Mouse (Mus musculus): ENCODE data around the gene Rpsa.

Gene Rpsa

DNA sequence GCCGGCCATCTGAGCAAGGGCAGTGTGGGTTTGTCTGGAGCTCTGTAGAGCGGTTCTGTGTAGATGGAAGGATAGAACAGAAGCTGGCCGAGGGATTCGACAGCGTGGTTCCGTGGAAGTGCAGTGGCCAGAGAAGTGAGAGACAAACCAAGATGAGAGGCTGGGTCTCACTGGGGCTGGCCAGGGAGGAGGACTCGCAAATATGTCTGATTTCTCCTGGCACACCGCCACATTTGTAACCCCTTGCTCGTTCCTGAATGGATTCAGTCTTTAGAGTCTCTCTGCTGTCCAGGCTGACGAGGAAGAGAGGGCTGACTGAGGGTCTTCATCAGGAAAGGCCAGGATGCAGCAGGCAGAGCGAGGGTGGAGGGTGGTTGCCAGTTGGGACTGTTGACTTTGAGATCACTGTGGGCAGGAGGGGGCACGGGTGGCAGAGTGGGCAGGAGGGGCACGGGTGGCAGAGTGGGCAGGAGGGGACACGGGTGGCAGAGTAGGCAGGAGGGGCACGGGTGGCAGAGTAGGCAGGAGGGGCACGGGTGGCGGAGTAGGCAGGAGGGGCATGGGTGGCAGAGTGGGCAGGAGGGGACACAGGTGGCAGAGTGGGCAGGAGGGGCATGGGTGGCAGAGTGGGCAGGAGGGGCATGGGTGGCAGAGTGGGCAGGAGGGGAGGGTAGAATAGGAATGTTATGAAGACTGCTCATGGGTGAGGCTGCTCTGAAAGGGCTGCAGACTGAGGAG, 13.3 kb upstream of the Rpsa start:
- DNase-seq = no peak

DNA sequence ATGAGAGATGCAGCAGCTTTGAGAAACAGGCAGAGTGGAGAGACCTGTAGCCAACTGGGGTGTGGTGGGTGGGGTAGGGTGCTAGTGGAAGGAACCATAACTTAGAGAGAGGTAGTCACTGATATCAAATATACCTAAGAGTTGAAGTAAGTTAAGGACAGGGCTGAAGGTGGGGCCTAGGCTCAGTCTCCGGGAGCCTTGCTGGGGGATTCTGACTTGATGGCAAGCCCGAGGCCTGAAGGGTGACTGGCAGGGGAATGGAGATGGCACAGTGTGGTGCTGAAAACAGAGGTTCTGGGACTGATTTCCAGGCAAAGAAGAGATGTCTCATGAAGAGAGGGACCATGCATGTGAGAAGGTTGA, 12.7 kb upstream of the Rpsa start:
- no peak for DNase-seq

DNA sequence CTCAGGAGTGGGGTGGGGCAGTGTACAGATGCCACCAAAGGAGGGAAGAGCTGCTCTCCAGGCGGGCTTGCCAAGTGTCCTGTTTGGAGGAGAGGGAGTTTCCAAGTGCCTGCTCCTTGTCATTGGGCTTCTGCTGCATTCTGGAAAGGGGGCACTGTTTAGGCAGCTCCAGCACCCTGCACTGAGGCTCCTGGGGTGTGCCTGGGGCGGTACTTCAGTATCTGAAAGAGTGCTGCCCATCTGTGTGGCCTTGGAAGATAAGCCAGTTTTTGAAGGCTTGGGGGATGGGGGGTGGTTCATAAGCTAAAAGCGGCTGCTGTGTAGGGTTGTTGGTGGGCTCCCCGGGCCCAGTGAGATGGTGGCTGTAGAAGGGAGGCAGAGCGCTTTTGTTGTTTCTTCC, 11.9 kb upstream of the Rpsa start:
- no peak for DNase-seq

DNA sequence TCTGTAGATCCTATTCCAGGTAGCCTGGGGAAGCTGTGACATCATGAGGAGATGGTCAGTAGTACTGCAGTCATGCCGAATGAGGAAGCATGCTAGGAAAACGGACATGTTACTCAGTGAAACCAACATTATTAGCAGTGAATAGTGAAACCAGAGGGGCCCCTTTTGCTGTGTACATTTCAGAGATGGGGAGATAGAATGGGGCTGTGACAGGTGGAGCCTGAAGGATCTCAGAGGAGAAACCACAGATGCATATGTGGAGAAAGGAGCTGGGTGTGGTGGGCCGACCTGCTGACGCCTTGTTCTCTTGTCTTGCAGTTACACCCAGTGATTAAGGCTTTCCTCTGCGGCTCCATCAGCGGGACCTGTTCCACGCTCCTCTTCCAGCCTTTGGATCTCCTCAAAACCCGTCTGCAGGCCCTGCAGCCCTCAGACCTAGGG, 11.3 kb upstream of the Rpsa start:
- no peak for DNase-seq

DNA sequence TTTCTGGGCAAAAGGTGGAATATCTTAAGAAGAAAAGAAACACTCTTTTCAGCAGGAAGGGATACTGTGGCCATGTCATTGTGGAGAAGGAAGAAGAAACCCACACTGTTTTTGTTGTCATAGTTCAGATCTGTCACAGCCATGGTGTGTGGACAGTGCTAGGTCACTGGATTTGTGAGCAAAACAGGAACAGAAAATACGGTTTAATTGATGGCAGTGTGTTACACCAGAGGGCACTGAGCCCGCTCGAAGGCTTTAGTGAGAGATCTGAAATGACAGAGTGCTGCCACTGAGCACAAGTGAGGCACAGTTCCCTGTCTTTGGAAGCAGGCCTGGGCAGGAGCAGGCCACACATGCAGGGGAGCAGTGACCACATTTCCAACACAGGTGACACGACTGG, 9.3 kb upstream of the Rpsa start:
- no peak for DNase-seq

DNA sequence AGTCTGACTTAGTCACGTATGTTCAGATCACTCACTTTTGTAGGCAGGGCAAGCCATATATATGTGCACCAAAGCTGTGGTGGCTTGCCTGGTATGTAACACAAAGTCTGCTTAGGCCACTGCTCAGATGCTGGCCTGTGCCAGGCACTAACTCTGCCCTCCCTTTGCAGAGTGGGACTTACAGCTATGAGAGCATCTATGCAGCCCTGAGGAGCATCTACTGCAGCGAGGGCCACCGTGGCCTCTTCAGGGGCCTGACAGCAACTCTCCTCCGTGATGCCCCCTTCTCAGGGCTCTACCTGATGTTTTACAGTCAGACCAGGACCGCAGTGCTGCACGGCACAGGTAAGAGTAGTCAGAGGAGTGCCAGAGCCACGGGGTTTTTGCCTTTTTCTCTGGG, 7.0 kb upstream of the Rpsa start:
- DNase-seq = no peak

DNA sequence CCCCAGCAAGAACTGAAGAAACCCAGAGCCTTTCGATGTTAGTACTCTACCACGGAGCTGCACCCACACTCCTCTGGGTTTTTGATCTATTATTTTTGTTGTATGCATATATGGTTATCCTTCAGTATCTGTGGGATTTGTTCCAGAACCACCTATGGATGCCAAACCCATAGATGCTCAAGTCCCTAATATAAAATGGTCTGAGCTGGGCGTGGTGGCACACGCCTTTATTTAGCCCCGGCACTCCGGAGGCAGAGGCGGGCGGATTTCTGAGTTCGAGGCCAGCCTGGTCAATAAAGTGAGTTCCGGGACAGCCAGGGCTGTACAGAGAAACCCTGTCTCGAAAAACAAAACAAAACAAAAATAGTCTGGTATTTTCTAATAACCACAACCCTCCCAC, 621 bp upstream of the Rpsa start:
- DNase-seq = no peak

DNA sequence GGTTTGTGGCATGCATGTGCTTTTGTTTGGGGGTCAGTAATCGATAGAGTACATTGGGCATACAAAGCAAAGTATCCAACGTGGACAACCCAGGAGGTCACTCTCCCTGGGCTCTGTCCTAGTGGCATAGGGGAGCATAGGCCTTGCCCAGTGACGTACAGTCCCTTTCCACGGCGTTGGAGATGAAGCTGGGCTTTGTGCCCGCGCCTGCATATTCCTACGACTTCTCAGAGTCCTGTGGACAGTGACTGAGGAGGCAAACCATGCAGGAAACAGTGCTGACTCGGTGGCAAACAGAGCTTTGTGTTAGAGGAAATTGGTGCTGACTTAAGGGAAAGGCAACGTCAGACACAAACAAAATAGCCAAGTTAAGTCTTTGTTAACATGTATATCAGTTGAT, 1.8 kb downstream of the Rpsa start:
- no peak for DNase-seq

DNA sequence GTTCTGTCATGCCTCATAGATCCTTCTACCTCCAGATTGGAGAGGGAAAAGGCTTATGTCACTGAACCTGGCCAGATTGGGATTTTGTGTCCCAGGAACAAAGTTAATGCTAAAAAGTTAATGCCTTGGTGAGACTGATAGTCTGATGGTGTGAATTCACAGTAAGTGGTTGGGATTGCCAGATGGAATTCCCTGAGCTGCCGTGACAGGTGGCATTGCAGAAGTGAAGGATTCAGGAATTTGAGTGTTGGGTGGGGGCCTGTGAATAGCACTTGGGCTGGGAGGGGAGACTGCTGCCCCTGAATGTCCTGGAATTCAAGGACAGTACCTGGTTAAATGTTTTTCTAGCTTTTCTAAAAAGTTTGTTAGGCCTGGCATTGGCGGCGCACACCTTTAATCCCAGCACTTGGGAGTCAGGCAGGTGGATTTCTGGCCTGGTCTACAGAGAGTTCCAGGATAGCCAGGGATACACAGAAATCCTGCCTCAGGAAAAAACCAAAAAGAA, 4.3 kb downstream of the Rpsa start:
- no peak for DNase-seq

DNA sequence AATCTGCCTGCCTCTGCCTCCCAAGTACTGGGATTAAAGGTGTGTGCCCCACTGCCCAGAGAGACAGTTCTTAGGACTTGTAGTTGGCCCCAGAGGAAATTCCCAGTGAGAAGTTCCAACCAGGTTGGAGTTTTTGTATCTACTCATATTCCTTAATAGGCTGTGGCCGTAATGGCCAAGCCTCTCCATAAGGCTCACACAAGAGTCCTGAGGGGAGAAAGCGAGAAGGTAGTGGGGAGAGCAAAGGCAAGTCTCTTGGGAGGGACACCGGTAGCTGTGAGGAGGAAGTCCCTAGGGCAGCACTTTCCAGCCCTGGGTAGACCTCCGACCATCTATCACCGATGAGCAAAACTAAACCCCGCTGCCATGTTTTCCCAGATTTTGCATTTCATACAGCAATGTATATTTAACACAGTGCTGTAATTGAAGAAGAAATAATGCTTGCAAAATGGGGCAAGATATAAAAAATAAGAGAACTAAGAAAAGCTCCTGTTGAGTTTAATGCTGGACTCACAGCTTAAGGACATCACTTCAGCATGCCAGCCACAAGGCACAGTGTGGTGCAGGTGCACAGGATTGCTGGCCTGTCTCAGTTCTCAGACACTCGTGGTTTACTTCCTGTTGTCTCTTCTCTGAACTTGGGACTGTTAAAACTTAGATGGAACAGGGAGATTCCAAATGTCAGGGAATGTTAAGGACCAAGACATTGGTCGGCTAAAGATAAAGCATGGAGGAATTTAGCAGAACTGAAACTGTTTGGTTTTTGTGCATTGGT, 5.7 kb downstream of the Rpsa start:
- no peak for DNase-seq

DNA sequence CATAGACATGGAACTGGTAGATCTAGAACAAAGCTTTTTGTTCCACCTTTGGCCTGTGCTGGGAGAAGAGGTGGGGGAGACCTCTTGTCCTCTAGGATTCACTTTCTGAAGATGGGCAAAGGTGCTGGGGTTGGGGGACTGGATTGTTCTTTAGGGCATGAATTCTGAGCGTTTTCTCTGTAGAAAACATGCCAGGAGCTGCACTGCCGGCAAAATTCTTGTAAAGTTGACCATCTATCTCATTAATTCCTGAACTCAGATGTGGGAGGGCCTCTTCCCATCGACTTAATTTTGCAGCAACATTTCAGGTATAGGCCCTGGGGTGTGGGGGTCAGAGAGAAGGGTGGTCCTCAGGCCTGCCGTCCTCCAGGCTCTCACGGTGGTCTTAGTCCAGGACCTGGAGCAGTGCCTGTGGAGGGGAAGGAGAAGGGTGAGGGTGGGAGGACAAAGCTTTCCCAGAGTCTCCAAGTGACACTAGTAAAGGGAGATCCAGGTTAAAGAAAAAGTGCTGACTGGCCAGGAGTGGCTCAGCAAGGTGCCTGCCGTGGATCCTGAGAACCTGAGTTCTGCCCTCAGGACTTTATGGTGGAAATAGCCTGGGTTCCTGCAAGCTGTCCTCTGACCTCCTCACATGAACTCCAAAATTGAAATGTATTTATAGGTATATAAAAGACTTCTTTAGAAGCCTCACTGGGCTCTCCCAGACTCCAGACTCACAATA, 6.4 kb downstream of the Rpsa start:
- no peak for DNase-seq

DNA sequence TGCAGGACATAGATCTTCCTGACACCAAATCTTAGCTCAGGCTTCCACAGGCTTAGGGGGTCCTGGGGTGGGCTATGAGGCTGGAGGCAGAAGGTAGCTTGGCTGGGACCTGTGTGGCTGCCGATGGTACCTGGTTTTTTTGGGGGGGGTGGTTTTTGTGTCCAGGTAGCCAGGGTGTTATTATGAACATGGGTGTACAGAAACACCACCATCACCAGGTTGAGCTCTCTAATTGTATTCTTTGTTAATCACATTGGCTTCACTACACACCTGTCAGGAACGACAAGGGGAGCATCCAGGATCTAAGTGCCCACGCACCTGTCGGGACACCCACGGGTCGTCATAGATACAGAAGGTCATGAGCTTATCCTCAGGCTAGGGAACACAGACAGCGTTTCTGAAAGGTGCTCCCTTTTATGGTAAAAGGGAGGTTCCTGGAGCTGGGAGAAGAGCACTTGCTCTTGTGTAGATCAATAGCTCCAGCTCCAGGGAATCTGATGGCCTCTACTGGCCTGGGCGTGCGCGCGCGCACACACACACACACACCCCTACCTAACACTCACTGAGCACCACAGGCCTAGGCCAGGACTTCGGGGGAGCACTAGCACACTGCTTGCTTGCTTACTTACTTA, 7.2 kb downstream of the Rpsa start:
- DNase-seq = no peak

DNA sequence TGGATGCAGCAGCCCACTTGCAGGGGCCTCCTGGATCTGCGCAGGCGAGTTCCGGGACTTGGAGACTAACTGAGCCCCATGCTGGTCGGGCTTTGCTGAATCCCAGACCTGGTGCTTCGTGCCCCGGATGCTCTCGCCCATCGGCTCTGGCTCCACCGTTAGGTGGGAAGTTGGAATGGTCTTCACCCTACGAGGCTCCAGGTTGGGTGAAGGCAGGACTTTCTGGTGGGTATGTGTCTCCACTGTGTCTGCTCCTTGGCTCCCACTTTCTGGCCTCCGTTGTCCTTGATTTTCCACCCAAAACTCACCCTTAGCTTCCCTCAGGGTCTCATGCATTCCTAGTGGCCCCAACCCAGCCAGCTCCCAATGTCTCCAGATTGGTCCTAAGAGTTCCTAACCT, 8.0 kb downstream of the Rpsa start:
- no peak for DNase-seq

DNA sequence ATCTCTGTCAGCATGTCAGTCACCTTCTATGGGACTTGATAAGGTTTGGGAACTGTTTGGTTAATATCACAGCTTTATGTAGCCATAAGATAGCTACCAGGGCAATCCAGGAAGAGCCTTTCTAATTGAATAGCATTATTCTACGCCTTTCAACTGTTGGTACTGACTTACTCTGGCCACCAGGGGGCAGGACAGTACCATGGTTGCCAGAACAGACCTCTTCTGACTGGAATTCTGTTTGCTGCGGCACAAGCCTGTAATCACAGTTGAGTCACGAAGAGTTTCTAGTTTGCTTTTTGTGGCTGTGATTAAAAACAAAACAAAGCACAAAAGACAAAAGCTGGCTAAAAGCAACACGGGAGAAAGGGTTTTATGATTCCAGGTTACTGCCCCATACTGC, 13.2 kb downstream of the Rpsa start:
- DNase-seq = peak; percentile 77 to 89

DNA sequence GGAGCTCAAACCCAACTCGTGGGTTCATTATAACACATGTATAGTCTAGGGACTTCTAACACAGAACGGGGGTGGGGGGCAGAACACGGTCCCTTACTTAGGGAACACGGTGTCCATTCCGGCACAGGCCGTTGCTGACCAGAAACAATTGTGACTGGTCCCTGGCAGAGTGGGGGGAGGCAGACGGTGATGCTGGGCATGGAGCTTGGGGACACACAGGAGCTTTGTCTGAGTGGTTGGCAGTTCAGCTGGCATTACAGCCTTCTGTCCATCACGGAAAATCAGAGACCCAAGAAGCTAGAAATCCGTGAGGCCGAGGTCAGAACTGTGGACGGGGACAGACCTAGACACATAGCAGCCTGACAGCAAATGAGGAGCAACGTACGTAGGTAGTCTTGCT, 17.0 kb downstream of the Rpsa start:
- DNase-seq = no peak

DNA sequence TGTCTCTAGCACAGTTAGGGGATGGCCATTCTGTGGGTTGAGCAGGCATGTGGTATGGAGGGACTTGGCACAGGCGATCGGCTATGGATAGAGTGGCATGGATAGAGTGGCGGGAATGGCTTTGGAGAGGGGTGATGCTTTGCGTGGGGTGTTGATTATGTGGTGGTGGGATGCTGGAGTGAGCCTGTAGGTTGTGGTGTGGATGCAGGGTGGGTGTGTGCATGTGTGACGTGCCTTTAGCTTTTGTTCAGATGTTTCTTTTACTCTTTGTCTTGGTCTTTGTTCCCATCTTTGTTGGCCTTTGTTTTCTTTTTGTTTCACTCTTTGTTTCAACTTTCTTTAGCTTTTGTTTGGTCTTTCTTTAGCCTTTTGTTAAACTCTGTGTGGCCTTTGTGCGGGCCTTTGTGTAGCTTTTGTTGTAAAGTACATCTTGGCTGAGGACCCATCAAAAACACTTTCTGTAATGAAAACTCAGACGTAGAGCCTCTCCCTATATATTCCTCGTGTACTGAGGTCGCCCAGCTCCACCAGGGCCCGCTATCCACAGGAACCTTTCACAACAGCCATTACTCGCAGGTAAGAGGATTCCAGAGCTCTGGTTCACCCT, 21.8 kb downstream of the Rpsa start, which contains the start of gene Mobp:
TSS of gene Mobp (plus strand) at position 486 of the 607 bp plus-strand sequence.
- no peak for DNase-seq

DNA sequence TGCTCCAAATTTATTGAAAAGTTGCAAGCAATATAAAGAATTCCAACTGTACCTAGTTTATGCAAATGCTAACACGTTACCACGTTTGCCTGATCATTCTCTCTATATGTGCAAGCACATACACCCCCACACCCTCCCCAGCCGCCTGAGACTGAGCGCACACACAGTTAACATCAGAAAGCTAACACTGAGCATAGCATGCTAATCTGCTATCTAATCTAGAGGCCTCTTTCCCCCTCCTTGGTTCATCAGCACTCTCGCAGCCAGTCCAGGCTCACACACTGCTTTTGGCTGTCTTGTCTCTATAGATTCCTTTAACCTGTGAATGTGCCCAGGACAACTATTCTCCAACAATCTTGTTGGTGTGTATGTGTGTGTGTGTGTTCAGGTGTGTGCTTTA, 23.7 kb downstream of the Rpsa start:
- no peak for DNase-seq

DNA sequence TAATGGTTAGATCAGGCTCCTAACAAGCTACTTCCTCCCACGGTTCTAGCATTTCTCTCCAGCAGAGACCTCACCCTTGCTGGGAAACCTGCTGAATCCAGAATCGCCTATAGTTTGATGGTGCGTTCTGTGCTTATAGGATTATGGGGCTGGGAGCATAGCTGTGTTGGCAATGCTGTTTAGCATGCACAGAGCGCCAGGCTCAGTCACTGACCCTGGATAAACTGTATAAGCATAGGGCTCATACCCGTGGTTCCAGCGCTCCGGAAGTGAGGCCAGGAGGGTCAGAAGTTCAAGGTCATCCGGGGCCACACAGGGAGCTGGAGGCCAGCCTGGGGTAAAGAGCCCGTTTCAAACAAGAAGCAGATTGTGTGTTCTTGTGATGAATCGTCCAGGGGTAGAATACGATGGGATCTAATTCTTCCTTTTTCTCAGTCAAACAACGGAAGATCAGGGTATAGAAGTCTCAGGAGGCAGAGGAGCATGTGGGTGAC, 24.5 kb downstream of the Rpsa start:
- no peak for DNase-seq

DNA sequence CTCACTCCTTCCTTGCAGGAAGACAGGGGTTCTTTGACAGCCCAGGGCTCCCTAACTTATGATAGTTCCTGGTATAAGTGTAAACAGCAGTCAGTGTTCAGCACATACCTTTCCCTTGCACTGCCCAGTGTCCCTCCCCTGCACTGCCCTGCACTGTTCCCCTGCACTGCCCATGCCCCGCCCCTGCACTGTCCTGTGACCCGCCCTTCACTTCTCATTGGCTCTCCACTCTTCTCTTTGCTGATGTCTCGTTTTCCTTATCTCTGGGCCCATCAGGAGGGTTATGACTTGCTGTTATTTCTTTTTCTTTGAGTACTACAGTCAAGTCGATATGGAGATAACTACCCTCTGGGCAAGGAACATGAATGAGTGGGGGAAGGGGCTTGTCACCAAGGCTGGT, 30.6 kb downstream of the Rpsa start:
- DNase-seq = no peak

DNA sequence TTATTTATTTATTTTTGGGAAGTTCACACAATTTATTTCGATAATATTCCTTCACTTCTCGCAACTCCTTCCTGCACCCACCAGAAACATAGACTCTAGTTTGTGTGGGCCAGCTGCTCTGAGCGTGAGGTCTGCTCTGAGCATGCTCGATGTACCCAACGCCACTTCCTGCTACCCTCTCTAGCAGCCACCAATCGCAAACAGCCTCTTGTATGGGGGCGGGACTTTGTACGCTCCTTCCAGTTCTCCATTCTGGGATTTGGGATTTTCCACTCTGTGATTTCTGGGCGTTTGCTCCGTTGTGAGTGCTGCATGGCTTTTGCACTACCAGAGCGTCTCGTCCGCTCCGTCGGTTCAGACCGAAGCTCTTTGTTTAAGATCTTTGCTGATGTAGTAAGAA, 36.4 kb downstream of the Rpsa start:
- DNase-seq = no peak

DNA sequence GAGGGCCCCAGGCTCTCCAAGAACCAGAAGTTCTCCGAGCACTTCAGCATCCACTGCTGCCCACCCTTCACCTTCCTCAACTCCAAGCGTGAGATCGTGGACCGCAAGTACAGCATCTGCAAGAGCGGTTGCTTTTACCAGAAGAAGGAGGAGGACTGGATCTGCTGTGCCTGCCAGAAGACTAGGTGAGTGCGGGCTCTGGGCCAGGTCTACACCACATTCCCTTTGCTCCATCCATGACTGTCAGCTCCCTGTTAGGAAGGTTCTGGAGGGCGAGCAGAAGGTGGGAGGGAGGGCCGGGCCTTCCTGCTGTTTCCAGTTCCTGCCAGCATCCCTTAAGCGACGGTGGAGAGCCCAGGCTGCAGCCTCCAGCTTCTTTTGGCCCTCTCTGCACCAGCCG, 40.3 kb downstream of the Rpsa start:
- DNase-seq = peak; percentile 16 to 55

DNA sequence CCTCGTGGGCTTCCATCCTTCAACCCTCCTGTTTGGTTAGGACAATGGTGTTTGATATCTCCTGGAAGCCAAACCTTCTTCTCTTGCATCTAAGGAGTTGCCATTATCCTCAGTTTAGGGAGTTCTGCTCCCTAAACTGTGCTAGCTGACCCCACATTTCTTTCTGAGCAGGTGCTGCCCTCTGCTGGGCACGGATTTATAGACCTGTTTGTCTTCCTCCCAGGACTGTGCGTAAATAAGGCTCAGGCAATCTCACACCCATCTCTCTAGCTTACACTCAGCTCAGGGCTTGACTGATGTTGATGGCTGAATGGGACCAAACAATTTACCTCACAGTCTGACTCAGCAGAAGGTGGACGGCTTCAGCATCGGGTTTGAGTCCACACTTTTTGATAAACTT, 43.8 kb downstream of the Rpsa start:
- peak; percentile 67 to 78 for DNase-seq

Data from cerebellum, postnatal 25 days (tissue).